Mouse (Mus musculus) olfactory bulb, adult 2 months (tissue): ENCODE measurements around the gene Trak1. TPM values are rescaled to one million over a fixed set of nuclear protein-coding genes. Genes with fewer than 3 reads are reported as not detected.
"Not testable (repeated sequence)": the region's sequence is repeated elsewhere in the genome, so short reads cannot be mapped to it uniquely, and the experiment has no call there.

ENCODE experiments used
- H3K27ac ChIP-seq: fragments of 200-500 bp; 2 replicates; pipeline ENCODE4 v1.5.1; 2012; ENCODE audit warnings: low read depth, low read length; ENCODE audit not compliant: insufficient read depth
- H3K4me1 ChIP-seq: fragments of 200-500 bp; 2 replicates; pipeline ENCODE4 v1.6.1; 2012; ENCODE audit warnings: low read length; ENCODE audit not compliant: control insufficient read depth, insufficient read depth
- H3K4me3 ChIP-seq: fragments of 200-500 bp; 2 replicates; pipeline ENCODE4 v1.5.1; 2012; ENCODE audit warnings: mild to moderate bottlenecking, low read depth, low read length, moderate library complexity; ENCODE audit not compliant: insufficient read depth
- CTCF ChIP-seq: fragments of 200-500 bp; IDR thresholded peaks from 2 replicates; pipeline ENCODE4 v1.5.1; 2012; ENCODE audit warnings: low read depth, mild to moderate bottlenecking, low read length, moderate library complexity; ENCODE audit not compliant: insufficient read depth
- POLR2A ChIP-seq: fragments of 200-500 bp; IDR thresholded peaks from 2 replicates; pipeline ENCODE4 v1.6.1; 2012; ENCODE audit warnings: mild to moderate bottlenecking, low read depth, low read length, moderate library complexity; ENCODE audit not compliant: insufficient read depth
- WGBS: fragments of 180-500 bp; shearing (Covaris S2); methylation state at CpG from one replicate; pipeline ENCODE4 v1.1.7; 2018; 5-methylcytosine and 5-hydroxymethylcytosine counted together
- polyA plus RNA-seq: library from polyadenylated mRNA; stranded (reverse); fragments of >200 nt; gene quantifications from 2 replicates; pipeline ENCODE4 v1.2.4, GENCODE M21; 2012; ENCODE audit warnings: low replicate concordance; ENCODE audit not compliant: missing spikeins, insufficient read depth, insufficient read length

Trak1 gene
- polyA plus RNA-seq, 1 experiment, result not detected

DNA sequence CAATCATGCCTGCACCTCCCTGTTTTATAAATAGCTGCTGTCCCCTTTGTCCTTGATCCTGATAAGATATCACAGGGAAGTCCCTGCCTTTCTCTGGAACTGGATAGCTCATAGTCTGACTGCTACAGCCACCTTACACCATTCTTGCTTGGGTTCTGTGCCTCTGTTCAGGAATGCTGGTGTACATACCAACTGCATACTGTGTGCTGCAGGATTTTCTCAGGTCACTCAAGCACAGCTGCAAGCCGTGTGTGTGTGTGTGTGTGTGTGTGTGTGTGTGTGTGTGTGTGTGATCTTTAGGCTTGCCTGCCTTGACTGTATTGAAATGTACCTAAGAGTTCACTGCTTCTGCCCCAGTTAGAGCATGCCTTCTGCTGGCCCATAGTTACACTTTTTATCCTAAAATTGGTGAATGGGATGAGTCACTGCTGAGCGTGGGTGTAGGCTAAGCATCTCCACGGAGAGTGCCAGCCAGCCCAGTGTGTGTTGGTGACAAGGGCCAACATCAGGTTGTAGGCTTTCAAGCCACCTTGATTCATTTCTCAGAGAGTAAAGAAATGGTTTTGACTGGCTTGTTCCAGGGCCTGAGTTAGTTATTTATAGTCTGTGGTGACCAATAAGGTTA lies 138.1 kb downstream of the Trak1 start:
- TF ChIP-seq POLR2A (no peak), CTCF (no peak)
- H3K27ac ChIP-seq, result no peak overlapping the region
- peaks cover 37% of the 10 kb centered on the region for H3K4me1 ChIP-seq
- WGBS, result 13% methylated on average over 3 of the region's 3 CpGs
- no peak overlapping the region for H3K4me3 ChIP-seq

DNA sequence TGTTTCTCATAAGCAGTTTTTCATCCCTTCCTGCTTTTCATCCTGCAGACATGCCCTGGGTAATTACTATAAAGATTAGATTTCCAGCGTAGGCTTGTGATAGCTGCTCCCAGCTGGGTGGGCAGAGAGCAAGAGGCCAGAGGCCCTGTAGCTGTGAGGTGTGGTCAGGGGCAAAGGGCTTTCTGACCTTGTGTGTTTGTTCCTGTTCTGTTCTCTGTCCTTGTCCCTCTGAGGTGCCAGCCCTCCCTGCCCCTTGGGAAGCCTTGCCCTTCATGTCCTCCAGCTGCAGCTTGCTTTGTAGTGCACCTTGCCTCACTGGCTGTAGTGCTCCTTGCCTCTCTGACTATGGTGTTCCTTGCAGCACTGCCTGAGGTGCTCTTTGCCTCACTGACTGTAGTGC lies 139.2 kb downstream of the Trak1 start:
- 34% methylated on average over 1 of the region's 1 CpGs for WGBS

DNA sequence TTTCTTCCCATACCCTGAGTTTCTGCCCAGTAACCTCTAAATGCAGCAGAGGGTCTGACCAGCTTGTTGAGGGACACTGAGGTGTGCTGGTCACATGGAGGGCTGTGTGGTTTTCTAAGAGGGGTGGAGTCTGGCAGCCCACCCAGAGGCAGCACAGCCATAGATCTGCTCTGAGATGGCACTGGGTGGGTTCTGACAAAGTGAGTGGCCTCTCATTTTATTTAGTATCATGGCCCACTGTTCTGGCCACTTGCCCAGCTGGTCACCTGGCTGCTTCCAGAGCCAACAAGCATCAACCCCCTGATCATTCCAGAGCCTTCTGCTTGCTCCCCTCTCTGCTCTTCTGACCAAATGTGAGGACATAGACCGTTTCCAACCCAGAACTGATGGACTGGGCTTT lies 144.8 kb downstream of the Trak1 start:
- Histone ChIP-seq H3K4me1 (peaks cover 10% of the 10 kb centered on the region), H3K27ac (no peak overlapping the region), H3K4me3 (no peak overlapping the region)
- 72% methylated on average over 1 of the region's 1 CpGs for WGBS
- no peak for TF ChIP-seq POLR2A

More for the DNA sequence above, 139.2 kb downstream of the Trak1 start:
- Histone ChIP-seq H3K27ac (no peak overlapping the region), H3K4me1 (peaks cover 34% of the 10 kb centered on the region), H3K4me3 (no peak overlapping the region)
- TF ChIP-seq POLR2A (no peak), CTCF (no peak)

DNA sequence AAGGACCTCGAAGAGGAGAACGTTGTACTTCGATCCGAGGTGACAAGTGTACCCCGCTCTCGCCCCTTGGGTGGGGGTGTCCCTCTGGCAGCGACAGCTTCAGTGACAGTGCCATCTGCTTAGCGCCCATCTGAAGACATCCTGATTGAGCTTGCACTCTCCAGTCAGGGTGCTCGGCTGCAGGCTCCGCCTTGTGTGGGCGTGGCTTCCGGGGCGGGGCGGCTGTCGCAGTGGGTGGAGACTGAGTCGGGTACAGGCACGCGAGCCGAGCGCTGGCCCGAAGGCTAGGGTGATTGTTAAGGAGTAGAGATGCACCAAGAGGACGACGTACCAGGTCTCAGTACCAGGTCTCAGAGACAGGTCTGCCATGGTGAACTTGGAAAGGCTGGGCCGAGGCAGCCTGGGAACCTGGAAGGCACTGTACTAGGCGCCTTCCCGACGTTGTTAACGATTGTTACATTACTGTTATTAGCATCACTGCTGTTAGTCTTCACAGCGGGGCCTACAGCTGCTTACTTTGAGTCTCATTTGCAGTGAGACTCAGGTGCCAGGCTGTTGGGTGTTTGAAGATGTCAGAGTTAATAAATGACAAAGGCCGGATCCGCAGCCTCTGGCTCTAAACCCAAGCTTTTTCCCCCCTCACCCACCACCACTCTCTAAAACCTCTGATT lies 146.5 kb downstream of the Trak1 start:
- 57% methylated on average over 31 of the region's 31 CpGs for WGBS
- H3K4me1 ChIP-seq, result peaks cover 10% of the 10 kb centered on the region
- H3K4me3 ChIP-seq, result no peak overlapping the region
- no peak overlapping the region for H3K27ac ChIP-seq
- TF ChIP-seq CTCF (no peak), POLR2A (no peak)

DNA sequence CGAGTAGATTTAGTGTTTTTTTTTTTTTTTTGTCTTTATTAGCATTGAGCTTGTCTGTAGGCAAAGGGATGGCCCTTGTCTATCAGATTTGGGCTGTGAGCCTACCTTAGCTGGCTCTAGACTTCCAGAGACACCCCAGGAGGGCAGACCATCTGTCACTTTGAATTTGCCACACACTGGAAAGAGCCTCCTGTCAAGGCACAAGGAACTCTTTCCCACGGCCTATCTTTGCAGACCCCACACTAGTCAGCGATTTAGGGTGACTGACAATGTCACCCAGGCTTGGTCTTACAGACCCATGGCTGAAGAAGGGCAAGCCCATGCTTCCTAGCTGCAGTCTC lies 147.0 kb downstream of the Trak1 start:
- H3K4me1 ChIP-seq, result peaks cover 10% of the 10 kb centered on the region
- H3K4me3 ChIP-seq, result no peak overlapping the region
- no peak overlapping the region for H3K27ac ChIP-seq
- WGBS, result 74% methylated on average over 3 of the region's 3 CpGs
- TF ChIP-seq POLR2A, result no peak
- TF ChIP-seq CTCF, result no peak

DNA sequence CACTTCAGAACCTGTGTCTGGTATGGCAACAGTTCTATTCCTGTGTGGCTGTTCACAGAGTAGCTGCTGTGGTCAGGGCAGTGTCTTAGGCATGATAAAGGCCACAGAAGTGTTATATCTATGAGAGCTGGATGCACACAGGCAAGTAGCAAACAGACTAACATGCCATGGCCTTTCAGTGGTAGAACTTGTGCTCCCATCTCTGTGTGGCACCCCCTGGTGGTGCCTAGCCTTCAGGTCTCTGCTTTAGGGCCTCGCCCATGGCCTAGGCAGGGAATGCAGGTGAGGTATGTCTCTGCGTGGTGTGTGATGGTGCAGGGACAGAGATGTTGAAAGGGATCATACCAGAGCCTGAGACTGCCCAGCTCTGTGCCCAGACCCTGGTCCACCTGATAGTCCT lies 148.1 kb downstream of the Trak1 start:
- H3K27ac ChIP-seq, result no peak overlapping the region
- no peak overlapping the region for H3K4me3 ChIP-seq
- TF ChIP-seq CTCF (no peak), POLR2A (no peak)
- 88% methylated on average over 2 of the region's 2 CpGs for WGBS
- peaks cover 11% of the 10 kb centered on the region for H3K4me1 ChIP-seq

DNA sequence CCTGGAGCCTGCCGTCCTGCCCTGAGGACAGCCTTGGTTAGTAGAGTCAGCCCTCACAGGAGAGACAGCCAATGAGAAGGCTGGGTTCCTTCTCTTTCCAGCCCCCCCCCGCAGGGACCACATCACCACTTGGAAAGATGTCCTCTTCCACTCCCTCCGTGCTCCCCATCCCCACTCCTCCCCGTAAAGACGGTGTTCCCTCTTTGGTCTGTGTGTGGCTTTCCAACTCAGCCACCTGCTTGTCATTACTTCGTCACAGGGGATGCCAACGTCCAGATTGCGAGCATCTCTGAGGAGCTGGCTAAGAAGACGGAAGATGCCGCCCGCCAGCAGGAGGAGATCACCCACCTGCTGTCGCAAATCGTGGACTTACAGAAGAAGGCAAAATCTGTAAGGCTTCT lies 149.1 kb downstream of the Trak1 start:
- Histone ChIP-seq H3K4me3 (no peak overlapping the region), H3K27ac (no peak overlapping the region), H3K4me1 (peaks cover 15% of the 10 kb centered on the region)
- 76% methylated on average over 13 of the region's 13 CpGs for WGBS
- no peak for TF ChIP-seq POLR2A
- no peak for TF ChIP-seq CTCF

DNA sequence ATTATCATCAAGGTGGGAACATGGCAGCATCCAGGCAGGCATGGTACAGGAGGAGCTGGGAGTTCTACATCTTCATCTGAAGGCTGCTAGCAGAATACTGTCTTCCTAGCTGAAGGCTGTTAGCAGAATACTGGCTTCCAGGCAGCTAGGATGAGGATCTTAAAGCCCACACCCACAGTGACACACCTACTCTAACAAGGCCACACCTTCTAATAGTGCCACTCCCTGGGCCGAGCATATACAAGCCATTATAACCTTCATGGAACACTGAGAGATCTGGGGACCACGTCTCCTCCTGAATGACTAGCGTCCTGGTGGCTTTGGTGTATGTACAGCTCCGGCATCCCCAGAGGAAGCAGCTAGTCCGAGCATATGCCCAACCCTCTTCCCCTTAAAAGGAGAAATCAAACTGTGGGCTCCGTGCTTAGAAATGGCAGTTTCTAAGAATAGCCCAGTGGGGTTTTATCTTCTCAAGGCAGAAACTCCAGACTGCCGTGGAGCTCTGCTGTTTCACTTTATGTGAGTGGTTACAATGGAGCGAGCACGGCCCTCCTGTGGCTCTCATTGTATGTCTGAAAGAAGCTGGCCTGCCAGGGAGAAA lies 155.1 kb downstream of the Trak1 start:
- peaks cover 34% of the 10 kb centered on the region for H3K4me1 ChIP-seq
- H3K4me3 ChIP-seq, result not testable (repeated sequence)
- H3K27ac ChIP-seq, result peak overlapping the region; percentile 86
- WGBS, result 16% methylated on average over 9 of the region's 9 CpGs

DNA sequence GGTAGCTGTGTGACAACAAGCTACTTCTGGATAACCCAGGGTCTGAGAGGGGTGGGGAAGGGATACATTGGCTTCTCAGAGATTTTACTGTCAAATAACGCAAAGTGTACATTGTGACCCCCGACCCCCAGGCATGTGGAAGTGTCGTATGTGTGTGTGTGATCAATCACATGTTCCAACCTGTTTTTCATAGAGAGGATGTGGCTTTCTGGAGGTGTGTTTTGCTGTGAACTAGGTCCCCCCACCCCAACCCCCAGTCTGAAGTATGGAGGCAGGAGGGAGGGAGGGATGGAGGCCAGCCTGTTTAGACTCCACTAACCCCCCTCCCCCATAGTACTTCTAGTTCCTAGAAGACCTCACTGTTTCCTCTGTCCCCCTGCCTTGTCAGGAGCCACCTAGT lies 157.6 kb downstream of the Trak1 start:
- 94% methylated on average over 3 of the region's 3 CpGs for WGBS
- H3K27ac ChIP-seq, result no peak overlapping the region
- TF ChIP-seq CTCF (no peak), POLR2A (no peak)
- no peak overlapping the region for H3K4me3 ChIP-seq
- peaks cover 36% of the 10 kb centered on the region for H3K4me1 ChIP-seq
